Comparison of ENCODE assay signal across 27 mouse cellular contexts in genomic region chr11:45850317-45850716, GRCm38 (mm10).
"Had no signal": no experiment of that assay in that cellular context is flagged by ENCODE, and none has a peak within 500 bp of the region (broad histone marks: within the 10 kb centered on the region; RNA-seq: fewer than 3 reads in every experiment).

No protein-coding gene starts in this region.

- H3K4me3 ChIP-seq: gastrocnemius, adult 2 months; heart, embryonic 10.5 days; heart, embryonic 12.5 days; hindbrain, embryonic 10.5 days; hindbrain, embryonic 12.5 days; intestine, embryonic 15.5 days; kidney, embryonic 15.5 days; layer of hippocampus, adult 2 months; left cerebral cortex, adult 2 months; limb, embryonic 10.5 days; limb, embryonic 12.5 days had no signal

- DNase-seq: gastrocnemius, adult 2 months; gastrocnemius, postnatal 10 days; gastrocnemius, postnatal 25 days; heart, adult 18-20 months; heart, postnatal 10 days; heart, postnatal 4 days; kidney, adult 18-20 months; kidney, adult 9 months; kidney, postnatal 14 days; kidney, postnatal 36 days; liver had no signal

- H3K27me3 ChIP-seq: heart, embryonic 12.5 days; hindbrain, embryonic 12.5 days; intestine, embryonic 15.5 days; kidney, embryonic 15.5 days; limb, embryonic 12.5 days had no signal

- H3K27ac ChIP-seq: gastrocnemius, adult 2 months; heart, embryonic 10.5 days; hindbrain, embryonic 10.5 days; hindbrain, embryonic 12.5 days; hindbrain, embryonic 14.5 days; intestine, embryonic 15.5 days; kidney, embryonic 15.5 days; kidney, postnatal 0 days; layer of hippocampus, adult 2 months; left cerebral cortex, adult 2 months; limb, embryonic 10.5 days; limb, embryonic 12.5 days; liver, embryonic 14.5 days had no signal

- H3K9me3 ChIP-seq: heart, embryonic 10.5 days; heart, embryonic 12.5 days; hindbrain, embryonic 10.5 days; hindbrain, embryonic 12.5 days; intestine, embryonic 15.5 days; kidney, embryonic 15.5 days; limb, embryonic 10.5 days; limb, embryonic 12.5 days had no signal

- H3K36me3 ChIP-seq: intestine, embryonic 15.5 days had no signal

- ATAC-seq: hindbrain, embryonic 16.5 days; inflammation-experienced regulatory T-cells, adult 6 months; intestine, embryonic 15.5 days had no signal

- H3K4me2 ChIP-seq: heart, embryonic 12.5 days; hindbrain, embryonic 12.5 days; hindbrain, embryonic 14.5 days; intestine, embryonic 15.5 days; kidney, embryonic 15.5 days; limb, embryonic 12.5 days; liver, embryonic 11.5 days had no signal

- H3K9ac ChIP-seq: heart, embryonic 12.5 days; hindbrain, embryonic 12.5 days; hindbrain, embryonic 14.5 days; intestine, embryonic 15.5 days; kidney, embryonic 15.5 days; limb, embryonic 12.5 days; liver, embryonic 14.5 days had no signal
